Mouse (Mus musculus): Measurements from ENCODE around the gene Ank3. TPM values are rescaled to one million over a fixed set of nuclear protein-coding genes. Genes with fewer than 3 reads are reported as not detected.

Ank3 gene
- polyA plus RNA-seq, 1 experiment, result 23.3 TPM

GRCm38 (mm10) chr10:69632885-69633284, 234.3 kb downstream of the Ank3 start:
- WGBS, result 70% methylated on average over 8 of the region's 8 CpGs
- no peak for TF ChIP-seq POLR2A (IDR thresholded peaks at IDR 0.05; ENCODE audit: borderline replicate concordance, extremely low read depth, low read depth, low read length)
- no peak for TF ChIP-seq CTCF (IDR thresholded peaks at IDR 0.05; ENCODE audit: insufficient read depth, low read length)
- no peaks in the 10 kb centered on the region; the same call in 1 of the 2 replicates for H3K4me1 ChIP-seq (ENCODE audit: control insufficient read depth, insufficient read depth, low read length)
- no peak overlapping the region for H3K4me3 ChIP-seq (replicated peaks; ENCODE audit: extremely low read depth, low read depth, low read length)
- DNase-seq, result no peak

- WGBS, result 82% methylated on average over 5 of the region's 5 CpGs
Measured at GRCm38 (mm10) chr10:69634891-69635290, 236.3 kb downstream of the Ank3 start.

GRCm38 (mm10) chr10:69635910-69636656, 237.5 kb downstream of the Ank3 start:
- TF ChIP-seq CTCF (IDR thresholded peaks at IDR 0.05; ENCODE audit: insufficient read depth, low read length) (no peak), POLR2A (IDR thresholded peaks at IDR 0.05; ENCODE audit: borderline replicate concordance, extremely low read depth, low read depth, low read length) (no peak)
- WGBS, result 61% methylated on average over 11 of the region's 11 CpGs
- Histone ChIP-seq H3K4me3 (replicated peaks; ENCODE audit: extremely low read depth, low read depth, low read length) (no peak overlapping the region), H3K4me1 (ENCODE audit: control insufficient read depth, insufficient read depth, low read length) (no peaks in the 10 kb centered on the region)
- DNase-seq, result no peak

More at GRCm38 (mm10) chr10:69634891-69635290, 236.3 kb downstream of the Ank3 start:
- H3K4me1 ChIP-seq (ENCODE audit: control insufficient read depth, insufficient read depth, low read length), result no peaks in the 10 kb centered on the region; the same call in 1 of the 2 replicates
- DNase-seq, result no peak
- no peak overlapping the region for H3K4me3 ChIP-seq (replicated peaks; ENCODE audit: extremely low read depth, low read depth, low read length)
- TF ChIP-seq POLR2A (IDR thresholded peaks at IDR 0.05; ENCODE audit: borderline replicate concordance, extremely low read depth, low read depth, low read length), result no peak
- TF ChIP-seq CTCF (IDR thresholded peaks at IDR 0.05; ENCODE audit: insufficient read depth, low read length), result no peak

GRCm38 (mm10) chr10:69639138-69639537, 240.6 kb downstream of the Ank3 start:
- TF ChIP-seq POLR2A (IDR thresholded peaks at IDR 0.05; ENCODE audit: borderline replicate concordance, extremely low read depth, low read depth, low read length) (no peak), CTCF (IDR thresholded peaks at IDR 0.05; ENCODE audit: insufficient read depth, low read length) (no peak)
- DNase-seq, result no peak
- 85% methylated on average over 6 of the region's 6 CpGs for WGBS
- no peaks in the 10 kb centered on the region for H3K4me1 ChIP-seq (ENCODE audit: control insufficient read depth, insufficient read depth, low read length)
- H3K4me3 ChIP-seq (replicated peaks; ENCODE audit: extremely low read depth, low read depth, low read length), result no peak overlapping the region

- 65% methylated on average over 4 of the region's 4 CpGs for WGBS
- TF ChIP-seq POLR2A (IDR thresholded peaks at IDR 0.05; ENCODE audit: borderline replicate concordance, extremely low read depth, low read depth, low read length), result no peak
- TF ChIP-seq CTCF (IDR thresholded peaks at IDR 0.05; ENCODE audit: insufficient read depth, low read length), result no peak
- H3K4me3 ChIP-seq (replicated peaks; ENCODE audit: extremely low read depth, low read depth, low read length), result no peak overlapping the region
- DNase-seq, result no peak
- H3K4me1 ChIP-seq (ENCODE audit: control insufficient read depth, insufficient read depth, low read length), result no peaks in the 10 kb centered on the region
Measured at GRCm38 (mm10) chr10:69640617-69641016, 242.0 kb downstream of the Ank3 start.

- DNase-seq, result no peak
- H3K4me1 ChIP-seq (ENCODE audit: control insufficient read depth, insufficient read depth, low read length), result no peaks in the 10 kb centered on the region
- no peak for TF ChIP-seq POLR2A (IDR thresholded peaks at IDR 0.05; ENCODE audit: borderline replicate concordance, extremely low read depth, low read depth, low read length)
- no peak for TF ChIP-seq CTCF (IDR thresholded peaks at IDR 0.05; ENCODE audit: insufficient read depth, low read length)
- 47% methylated on average over 3 of the region's 3 CpGs for WGBS
- H3K4me3 ChIP-seq (replicated peaks; ENCODE audit: extremely low read depth, low read depth, low read length), result no peak overlapping the region
Measured at GRCm38 (mm10) chr10:69643481-69643880, 244.9 kb downstream of the Ank3 start.

GRCm38 (mm10) chr10:69643986-69644385, 245.4 kb downstream of the Ank3 start:
- DNase-seq, result no peak
- Histone ChIP-seq H3K4me1 (ENCODE audit: control insufficient read depth, insufficient read depth, low read length) (no peaks in the 10 kb centered on the region), H3K4me3 (replicated peaks; ENCODE audit: extremely low read depth, low read depth, low read length) (no peak overlapping the region)
- TF ChIP-seq CTCF (IDR thresholded peaks at IDR 0.05; ENCODE audit: insufficient read depth, low read length), result no peak
- no peak for TF ChIP-seq POLR2A (IDR thresholded peaks at IDR 0.05; ENCODE audit: borderline replicate concordance, extremely low read depth, low read depth, low read length)
- WGBS, result 78% methylated on average over 6 of the region's 6 CpGs

- no peaks in the 10 kb centered on the region for H3K4me1 ChIP-seq (ENCODE audit: control insufficient read depth, insufficient read depth, low read length)
- whole genome bisulfite sequencing, result 85% methylated on average over 5 of the region's 5 CpGs
- TF ChIP-seq POLR2A (IDR thresholded peaks at IDR 0.05; ENCODE audit: borderline replicate concordance, extremely low read depth, low read depth, low read length) (no peak), CTCF (IDR thresholded peaks at IDR 0.05; ENCODE audit: insufficient read depth, low read length) (no peak)
- H3K4me3 ChIP-seq (replicated peaks; ENCODE audit: extremely low read depth, low read depth, low read length), result no peak overlapping the region
- DNase-seq, result no peak
Measured at GRCm38 (mm10) chr10:69645311-69645802, 246.8 kb downstream of the Ank3 start.

- TF ChIP-seq POLR2A (IDR thresholded peaks at IDR 0.05; ENCODE audit: borderline replicate concordance, extremely low read depth, low read depth, low read length) (no peak), CTCF (IDR thresholded peaks at IDR 0.05; ENCODE audit: insufficient read depth, low read length) (no peak)
- DNase-seq, result no peak
- no peak overlapping the region for H3K4me3 ChIP-seq (replicated peaks; ENCODE audit: extremely low read depth, low read depth, low read length)
- 90% methylated on average over 9 of the region's 9 CpGs for WGBS
- no peaks in the 10 kb centered on the region for H3K4me1 ChIP-seq (ENCODE audit: control insufficient read depth, insufficient read depth, low read length)
Measured at GRCm38 (mm10) chr10:69645929-69646328, 247.4 kb downstream of the Ank3 start.

- no peak for TF ChIP-seq POLR2A (IDR thresholded peaks at IDR 0.05; ENCODE audit: borderline replicate concordance, extremely low read depth, low read depth, low read length)
- no peak for TF ChIP-seq CTCF (IDR thresholded peaks at IDR 0.05; ENCODE audit: insufficient read depth, low read length)
- Histone ChIP-seq H3K4me3 (replicated peaks; ENCODE audit: extremely low read depth, low read depth, low read length) (no peak overlapping the region), H3K4me1 (ENCODE audit: control insufficient read depth, insufficient read depth, low read length) (peaks cover 5% of the 10 kb centered on the region; the same call in 1 of the 2 replicates)
- 38% methylated on average over 4 of the region's 4 CpGs for WGBS
- DNase-seq, result no peak
Measured at GRCm38 (mm10) chr10:69650074-69650473, 251.5 kb downstream of the Ank3 start.

All from lung, adult 2 months (tissue).